Mouse (Mus musculus) kidney, adult 18-20 months (tissue): ENCODE measurements at regions not wholly inside any gene's neighbourhood (a gene's known extent, or its start where the extent isn't known, plus 50 kb on each side); places are given as distances from the start of the nearest gene placed in this dataset.

ENCODE experiments used
- DNase-seq: peaks from one replicate; pipeline ENCODE4 v3.0.0; 2021

DNA sequence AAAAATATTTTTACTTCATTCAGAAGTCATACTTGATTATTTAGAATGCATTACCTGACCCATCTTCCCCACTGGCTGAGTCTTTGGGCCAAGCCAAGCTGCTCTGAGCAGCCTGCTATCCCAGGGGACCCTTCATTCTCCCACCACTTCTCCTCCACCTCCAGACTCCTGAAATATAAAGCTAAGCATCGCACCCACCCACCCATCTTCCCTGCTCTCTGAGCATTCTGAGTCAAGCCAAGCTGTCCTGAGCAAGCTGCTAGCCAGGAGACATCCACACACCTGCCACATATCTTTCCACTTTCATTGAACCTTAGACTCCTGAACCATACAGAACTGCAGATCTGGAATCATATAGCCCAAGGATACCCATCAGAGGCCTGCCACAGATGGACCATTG, 1456.2 kb upstream of the Adam24 start:
- no peak for DNase-seq

DNA sequence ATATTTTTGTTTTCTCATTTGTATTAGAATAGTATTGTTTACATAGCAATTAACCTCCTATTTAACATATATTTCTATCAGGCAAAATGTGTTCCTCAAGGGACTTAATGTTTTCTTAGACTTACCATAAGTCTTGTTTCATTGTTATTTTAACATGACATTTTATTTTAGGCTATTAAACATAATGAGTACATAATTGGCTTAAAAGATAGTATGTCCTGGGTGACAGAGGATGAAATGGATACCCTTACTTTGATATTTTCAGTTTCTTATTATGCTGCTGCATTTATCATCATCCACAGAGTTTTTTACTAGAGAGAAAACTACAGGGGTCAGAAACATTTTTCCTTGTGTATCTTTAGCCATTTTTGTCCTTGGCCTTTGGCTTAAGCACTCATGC, 1447.6 kb upstream of the Adam24 start:
- DNase-seq = no peak

DNA sequence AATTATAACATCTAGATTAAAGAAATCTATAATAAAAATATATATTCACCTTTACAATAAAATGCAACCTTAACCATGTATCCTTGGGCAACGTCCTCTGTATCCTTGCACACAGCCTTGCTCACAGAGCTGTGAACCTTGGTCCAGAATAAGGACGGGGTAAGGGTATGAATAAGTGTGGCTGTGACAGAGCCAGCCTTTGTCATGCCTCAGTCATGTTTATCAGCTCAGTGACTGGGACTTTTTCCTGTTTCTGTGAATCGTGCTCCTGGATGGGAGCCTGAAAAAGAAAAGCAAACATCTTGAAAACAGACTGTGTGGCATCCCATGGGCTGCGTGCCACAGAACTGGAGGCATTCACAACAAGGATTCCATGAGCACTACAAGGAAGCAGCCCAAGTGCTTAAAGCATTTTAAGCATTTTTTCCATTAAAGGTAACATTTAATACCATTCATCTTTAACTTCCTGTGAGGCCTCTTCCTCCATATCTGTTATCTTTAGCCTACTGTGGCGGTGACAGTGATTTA, 1405.8 kb upstream of the Adam24 start:
- DNase-seq = no peak

DNA sequence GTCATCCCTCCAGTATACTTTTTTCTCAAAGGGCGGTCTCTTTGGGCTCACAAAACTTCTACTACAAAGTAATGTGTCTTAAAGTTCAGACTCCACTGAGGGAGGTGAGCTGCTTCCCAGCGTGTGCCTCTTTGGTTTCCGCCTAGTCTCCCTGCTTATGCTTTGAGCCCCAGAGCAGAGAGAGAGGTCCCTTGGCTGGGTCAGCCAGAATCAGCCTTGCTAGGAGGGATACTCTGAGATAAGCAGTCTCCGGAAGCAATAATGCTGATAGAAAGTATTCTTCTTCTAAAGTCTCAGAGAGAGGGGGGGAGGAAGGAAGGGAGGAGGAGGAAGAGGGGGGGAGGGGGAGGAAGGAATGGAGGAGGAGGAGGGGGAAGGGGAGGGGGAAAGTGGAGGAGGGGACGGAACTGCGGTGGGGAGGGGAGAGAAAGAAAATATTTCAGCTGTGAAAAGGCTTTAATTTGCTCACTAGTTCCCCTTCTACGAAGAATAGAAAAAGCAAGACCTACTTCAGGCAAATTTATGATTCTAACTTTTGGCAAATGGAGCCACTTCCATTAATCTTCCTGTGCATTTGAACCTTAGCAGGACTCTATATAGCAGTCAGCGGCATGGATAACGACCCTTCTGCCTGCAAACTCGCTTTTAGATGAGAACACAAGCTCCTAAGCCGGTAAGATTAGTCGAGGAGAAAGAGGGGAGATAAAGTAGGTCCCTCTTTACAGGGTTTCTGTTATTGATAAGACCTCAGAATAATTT, 1377.2 kb upstream of the Adam24 start:
- DNase-seq = no peak

DNA sequence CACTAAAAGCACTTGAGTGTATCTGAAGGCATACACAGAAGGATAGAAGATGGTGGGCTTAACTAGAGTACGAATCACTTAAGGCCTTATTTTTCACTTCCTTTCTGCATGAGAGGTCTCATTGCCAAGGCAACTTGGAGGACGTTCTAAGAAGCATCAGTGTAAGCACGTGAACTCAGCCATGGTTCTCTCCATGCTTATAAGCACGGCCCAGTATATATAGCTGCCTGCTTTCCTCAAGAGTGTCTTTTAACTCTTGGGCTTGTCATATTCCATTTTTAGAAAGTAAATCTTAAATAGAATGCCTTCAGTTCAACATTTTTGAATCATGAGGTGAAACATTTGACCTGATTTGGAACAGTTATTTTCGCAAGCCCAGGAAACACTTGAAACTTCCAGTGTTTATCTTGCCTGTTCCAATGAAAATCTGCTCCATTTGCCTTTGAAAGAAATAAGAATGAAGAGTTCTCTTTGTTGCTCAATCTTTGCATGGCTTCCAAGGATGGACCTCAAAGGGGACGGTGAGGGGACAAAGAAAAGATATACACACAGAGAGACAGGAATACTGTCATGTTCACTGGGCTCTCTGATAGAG, 1371.0 kb upstream of the Adam24 start:
- DNase-seq = no peak

DNA sequence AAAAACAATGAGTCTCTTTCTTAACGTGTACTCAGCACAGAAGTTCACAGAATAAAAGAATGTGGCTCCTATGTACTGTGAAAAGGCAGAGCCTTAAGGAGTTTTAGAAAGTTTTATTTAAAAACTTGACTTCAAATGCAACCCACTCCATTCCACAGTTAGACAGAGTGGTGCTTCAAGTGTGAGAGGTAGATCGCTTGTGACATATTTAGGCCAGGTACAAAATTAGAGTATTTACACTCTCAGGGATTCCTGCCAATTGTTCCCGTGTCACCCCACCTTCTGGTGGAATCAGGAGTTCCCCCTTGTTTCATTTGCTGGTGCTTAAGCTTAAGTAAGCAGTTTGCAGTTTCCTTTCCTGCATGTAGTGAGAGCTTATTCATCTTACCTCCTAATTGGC, 1361.0 kb upstream of the Adam24 start:
- no peak for DNase-seq

DNA sequence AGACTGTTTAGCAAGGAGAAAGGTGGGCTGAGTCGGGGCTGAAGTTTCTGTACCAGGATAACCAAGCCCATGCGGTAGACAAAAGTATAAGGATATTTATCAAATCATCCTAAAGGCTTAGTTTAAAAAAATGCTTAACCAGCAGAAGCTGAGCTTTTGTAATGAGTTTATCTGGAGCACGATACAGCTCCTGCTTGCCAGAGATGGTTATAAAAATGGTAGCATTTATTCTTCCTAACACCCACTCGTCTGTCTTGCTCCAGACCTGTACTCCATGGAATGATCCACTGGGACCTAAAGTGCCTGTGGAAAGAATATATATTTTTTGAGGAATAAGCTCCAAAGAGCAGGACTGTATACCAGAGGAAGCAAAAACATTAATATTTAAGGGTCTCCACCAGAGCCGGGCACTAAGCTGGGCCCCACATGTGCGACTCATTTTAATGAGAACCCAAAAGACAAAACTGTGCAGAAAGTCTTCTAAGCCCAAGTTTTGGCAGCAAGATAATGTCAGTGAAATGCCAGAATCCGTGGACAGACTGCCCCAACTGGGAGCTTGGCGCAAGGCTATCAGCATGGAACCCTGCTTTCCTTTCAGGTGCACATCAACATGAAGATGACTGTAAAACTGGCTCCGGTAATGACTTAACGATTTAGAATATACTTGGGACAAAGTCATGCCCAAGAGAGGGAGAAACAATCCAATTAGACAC, 1359.2 kb upstream of the Adam24 start:
- no peak for DNase-seq

DNA sequence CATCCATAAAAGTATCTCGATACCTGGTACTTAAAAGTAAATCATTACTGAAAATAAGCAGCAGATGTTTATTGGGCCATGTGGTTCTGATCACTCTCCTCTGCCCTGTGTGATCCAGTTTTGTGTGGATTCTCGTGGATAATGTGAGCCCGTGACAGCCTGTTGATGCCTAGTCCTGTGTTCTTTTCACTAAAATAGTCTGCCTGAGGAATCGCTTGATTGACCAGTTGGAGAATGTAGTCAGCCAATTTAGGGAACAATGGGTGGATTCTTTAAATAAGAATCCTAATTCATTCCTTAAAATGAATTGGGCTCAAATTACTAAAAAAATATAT, 1358.7 kb upstream of the Adam24 start:
- DNase-seq = no peak

DNA sequence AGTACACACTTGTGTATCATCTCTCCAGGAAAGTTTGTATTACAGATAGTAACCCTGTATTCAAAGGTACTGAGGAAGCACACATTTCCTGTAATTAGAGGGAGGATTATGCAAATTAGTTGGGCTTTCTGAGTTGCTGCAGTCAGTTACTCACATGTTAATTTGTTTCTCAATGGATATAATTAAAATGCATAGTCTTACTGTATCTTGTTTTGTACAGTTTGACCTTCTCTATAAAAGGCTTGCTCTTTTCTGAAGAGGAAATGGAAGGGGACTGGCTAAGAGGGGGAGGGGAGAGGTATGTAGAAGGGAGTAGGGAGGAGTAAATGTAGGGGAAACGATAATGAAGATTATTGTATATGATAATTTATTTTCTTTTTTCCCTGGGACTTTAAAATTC, 1345.5 kb upstream of the Adam24 start:
- DNase-seq = no peak

DNA sequence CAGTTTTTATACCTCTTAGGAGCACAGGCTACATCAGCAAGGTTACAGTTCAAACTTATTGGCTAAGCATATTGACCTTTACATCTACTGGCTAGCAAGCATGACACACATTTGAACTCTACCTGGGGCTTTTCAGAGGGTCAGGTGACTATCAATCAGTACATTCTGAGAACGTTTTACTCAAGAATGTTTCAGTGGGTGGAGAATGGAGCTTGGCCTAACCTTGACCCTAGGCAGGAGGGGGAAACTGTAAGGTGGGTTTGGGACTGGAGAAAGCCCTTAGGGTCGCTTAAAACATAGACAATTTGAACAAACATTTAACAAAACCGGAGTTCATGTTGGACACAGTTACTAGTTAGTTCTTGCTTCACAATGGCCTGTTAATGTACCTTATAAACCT, 1330.1 kb upstream of the Adam24 start:
- no peak for DNase-seq

DNA sequence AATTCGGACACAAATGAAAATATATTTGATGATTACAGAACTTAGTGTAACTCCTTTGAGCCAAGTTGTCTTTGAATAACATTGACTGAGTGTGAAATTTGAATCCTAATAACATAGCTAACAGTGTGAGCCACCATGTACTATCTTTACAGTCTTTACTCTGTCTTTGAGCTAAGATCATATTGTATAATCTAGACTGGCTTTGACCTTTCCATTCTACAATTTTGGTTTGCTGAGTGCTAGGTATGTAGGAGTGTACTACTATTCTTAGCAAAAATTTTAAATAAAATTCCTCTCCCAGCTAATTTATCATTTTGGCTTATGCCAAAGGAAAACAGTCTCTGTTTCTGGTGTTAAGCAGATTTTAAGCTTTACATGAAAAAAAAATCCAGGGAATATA, 1328.4 kb upstream of the Adam24 start:
- no peak for DNase-seq

DNA sequence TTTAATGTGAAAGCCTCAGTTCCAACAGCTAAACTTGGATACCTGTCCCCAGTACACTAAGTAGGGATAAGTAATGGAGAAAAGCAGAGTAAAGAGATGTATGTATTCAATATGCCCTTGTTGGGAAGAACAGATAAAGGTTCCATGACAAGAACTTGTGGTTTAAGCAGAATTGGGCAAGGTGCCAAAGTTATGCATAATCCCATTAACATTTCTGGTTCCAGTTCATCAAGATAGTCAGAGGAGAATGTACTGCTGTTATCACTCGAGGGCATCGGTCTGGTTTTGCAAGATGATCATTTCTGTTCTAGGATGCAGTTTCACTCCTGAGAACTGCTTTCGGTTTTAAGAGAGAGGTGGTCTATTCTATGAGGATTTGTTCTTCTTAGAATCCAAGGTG, 1325.9 kb upstream of the Adam24 start:
- no peak for DNase-seq

DNA sequence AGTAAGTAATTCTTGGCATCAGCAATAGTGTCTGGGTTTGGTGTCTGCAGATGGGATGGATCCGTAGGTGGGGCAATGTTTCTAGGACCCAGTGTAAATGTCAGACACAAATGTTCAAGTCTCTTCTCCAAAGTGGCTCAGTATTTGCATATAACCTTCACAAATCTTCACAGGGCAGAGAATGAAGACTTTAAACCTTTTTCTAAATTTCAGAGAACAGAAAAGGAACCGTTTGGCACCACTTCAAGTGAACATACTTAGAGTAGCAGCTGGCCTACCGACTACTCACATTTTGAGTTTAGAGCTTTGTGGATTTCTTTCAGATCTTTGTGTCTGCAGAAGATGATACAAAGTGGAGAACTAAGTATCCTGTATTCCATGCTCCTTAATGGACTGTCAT, 1319.5 kb upstream of the Adam24 start:
- DNase-seq = no peak

DNA sequence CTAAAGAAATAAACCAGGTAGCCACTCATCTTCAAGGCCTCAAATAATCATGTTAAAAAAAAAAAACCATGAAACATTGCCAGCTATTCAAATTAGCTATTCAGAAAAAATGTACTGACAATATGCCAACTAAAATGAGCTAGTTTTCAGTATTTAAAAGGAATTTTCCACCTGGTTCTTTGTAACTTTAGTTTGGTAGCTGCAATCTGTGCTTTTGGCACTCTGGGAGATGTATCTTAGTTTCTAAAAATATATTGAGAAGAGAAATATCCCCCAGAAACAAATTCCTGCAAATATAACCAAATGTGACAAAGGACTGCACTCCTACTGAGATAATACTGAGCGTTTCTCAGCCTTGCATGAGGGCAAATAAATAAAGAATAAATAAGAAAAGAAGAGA, 1317.8 kb upstream of the Adam24 start:
- DNase-seq = no peak

DNA sequence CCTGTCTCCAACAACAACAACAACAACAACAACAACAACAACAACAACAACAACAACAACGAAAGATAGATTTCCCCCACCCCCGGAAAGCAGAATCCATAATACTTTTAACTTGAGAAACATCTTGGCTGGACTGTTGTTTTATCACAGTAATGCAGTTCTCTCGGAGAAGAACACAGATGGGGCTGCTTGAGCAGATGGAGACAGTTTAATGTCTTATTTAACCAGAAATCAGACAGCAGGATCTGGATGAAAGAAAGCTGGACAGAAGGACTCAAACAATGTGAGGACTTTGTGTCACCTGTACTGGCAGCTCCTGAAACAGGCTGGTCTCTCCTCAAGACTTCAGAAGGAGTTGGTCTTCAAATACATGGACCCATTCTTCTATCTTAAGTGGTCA, 1317.0 kb upstream of the Adam24 start:
- DNase-seq = no peak

DNA sequence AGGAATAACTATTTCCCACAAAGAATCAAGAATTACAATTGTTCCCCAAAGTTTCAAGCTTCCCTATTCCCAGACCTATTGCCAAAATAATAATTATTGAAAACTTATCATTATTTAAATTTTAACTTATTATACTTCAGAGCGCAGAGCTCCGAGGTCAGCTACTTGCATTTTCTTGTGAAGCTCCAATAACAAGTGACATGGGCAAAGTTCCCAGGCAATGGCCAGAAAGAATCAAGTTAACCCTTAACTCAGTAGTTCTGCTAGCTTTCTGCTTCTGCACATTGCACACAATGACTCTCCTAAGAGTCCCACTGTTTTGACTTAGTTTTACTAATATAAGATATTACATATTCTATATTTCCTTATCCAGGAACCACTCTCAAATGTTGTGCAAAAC, 1308.5 kb upstream of the Adam24 start:
- DNase-seq = peak; percentile 4
